Mouse (Mus musculus): Measurements from ENCODE around the gene Adig. TPM values are rescaled to one million over a fixed set of nuclear protein-coding genes. Genes with fewer than 3 reads are reported as not detected.

The Adig gene
- total and polyA plus RNA-seq, 2 experiments from 2014 or later: not detected

DNA sequence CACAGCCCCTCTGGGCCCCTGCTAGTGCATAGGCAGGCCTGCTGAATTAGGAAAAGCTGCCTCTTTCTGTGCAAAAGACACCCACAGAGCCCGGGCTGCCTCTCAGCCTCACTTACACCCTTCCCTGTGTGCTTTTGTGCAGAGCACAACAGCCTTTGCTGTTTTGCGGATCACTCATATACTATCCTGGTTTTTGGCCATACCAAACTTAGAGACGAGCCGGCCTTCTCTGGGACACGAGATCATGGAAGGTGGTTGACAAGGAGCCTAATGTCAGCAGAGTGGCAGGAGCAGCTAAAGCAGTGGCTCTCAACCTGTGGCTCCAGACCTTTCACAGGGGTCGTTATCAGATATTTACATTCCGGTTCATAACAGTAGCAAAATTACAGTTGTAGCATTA lies 814 bp downstream of the Adig start:
- Histone ChIP-seq H3K9me3 (ENCODE audit: low read length) (no peaks in the 10 kb centered on the region), H3K4me1 (ENCODE audit: insufficient read depth) (no peaks in the 10 kb centered on the region), H3K4me3 (ENCODE audit: low read depth, low read length) (no peak overlapping the region), H3K27ac (ENCODE audit: low read depth, low read length) (no peak overlapping the region), H3K36me3 (ENCODE audit: insufficient read depth) (peaks cover 11% of the 10 kb centered on the region), H3K27me3 (ENCODE audit: insufficient read depth, low read length) (no peaks in the 10 kb centered on the region), H3K4me2 (ENCODE audit: low read depth) (no peak overlapping the region), H3K9ac (no peak overlapping the region)
- ATAC-seq (no peak), DNase-seq (no peak)
- 81% methylated on average over 7 of the region's 7 CpGs for WGBS
- TF ChIP-seq CTCF (IDR thresholded peaks at IDR 0.05; ENCODE audit: low read depth): no peak

DNA sequence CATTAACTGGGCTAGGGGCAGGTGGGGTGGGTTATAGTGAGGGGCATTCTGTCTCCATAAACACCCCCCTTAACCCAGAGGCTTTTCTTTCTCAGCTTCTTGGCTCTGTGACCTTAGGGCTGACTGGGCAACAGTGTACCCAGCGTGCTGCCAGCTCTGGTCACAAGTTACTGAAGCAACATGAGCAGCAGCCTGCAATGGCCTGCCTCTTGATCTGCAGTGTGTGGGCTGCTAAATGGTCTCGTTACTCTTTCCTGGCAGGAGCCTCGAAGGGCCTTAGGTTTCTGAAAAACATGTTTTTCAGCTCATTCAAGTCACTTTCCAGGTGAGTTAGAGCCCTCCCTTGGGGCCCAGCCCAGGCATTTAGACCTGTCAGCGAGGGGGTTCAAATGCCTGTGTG lies 1.3 kb downstream of the Adig start:
- no peak overlapping the region for H3K4me3 ChIP-seq (ENCODE audit: low read depth, low read length)
- no peaks in the 10 kb centered on the region for H3K4me1 ChIP-seq (ENCODE audit: insufficient read depth)
- no peak for ATAC-seq
- H3K27ac ChIP-seq (ENCODE audit: low read depth, low read length): no peak overlapping the region
- H3K36me3 ChIP-seq (ENCODE audit: insufficient read depth): peaks cover 7% of the 10 kb centered on the region
- H3K9ac ChIP-seq: no peak overlapping the region
- no peak overlapping the region for H3K4me2 ChIP-seq (ENCODE audit: low read depth)
- H3K27me3 ChIP-seq (ENCODE audit: insufficient read depth, low read length): no peaks in the 10 kb centered on the region
- no peak for DNase-seq
- TF ChIP-seq CTCF (IDR thresholded peaks at IDR 0.05; ENCODE audit: low read depth): no peak
- WGBS: 66% methylated on average over 4 of the region's 4 CpGs
- H3K9me3 ChIP-seq (ENCODE audit: low read length): no peaks in the 10 kb centered on the region

DNA sequence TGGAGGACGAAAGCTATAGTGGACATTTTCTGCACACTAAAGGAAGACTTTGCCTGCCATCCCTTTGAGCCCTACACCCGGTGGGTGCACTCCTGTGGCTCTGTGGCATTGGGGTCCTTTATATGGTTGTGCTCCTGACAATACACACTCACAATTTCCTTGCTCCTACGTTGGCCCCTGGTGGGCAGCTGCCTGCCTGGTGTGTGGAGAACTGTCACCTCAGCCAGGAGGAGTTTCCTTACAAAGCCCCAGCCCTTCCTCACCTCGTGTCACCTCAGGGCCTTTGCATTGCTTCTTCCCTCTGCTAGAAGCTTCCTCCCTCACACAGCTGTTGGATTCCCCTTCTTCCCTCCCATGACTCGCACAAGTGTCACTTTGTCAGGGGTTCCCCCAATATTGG lies 4.1 kb downstream of the Adig start:
- Histone ChIP-seq H3K27ac (ENCODE audit: low read depth, low read length) (no peak overlapping the region), H3K4me3 (ENCODE audit: low read depth, low read length) (no peak overlapping the region), H3K27me3 (ENCODE audit: insufficient read depth, low read length) (no peaks in the 10 kb centered on the region), H3K4me1 (ENCODE audit: insufficient read depth) (no peaks in the 10 kb centered on the region), H3K36me3 (ENCODE audit: insufficient read depth) (no peaks in the 10 kb centered on the region), H3K9me3 (ENCODE audit: low read length) (no peaks in the 10 kb centered on the region), H3K4me2 (ENCODE audit: low read depth) (no peak overlapping the region), H3K9ac (no peak overlapping the region)
- WGBS: 80% methylated on average over 5 of the region's 5 CpGs
- ATAC-seq: no peak
- no peak for DNase-seq
- TF ChIP-seq CTCF (IDR thresholded peaks at IDR 0.05; ENCODE audit: low read depth): no peak

DNA sequence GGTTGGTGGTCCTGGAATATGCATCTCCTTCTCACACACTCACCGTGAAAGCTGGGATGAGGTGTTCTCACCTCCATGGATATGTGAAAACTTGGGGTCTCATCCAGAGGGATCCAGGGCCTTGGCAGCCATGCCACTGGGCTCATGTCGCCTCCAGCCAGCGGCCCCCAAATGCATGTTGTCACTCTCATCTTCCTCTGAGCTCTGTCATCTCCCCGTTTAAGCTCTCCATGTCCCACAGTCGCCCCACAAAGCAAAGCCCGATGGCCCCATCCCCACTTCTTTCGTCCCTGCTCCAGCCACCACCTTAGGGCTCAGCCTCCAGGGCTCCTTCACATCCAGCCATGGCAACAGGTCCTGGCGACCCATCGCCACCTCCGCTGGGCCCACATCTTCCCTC lies 4.6 kb downstream of the Adig start:
- Histone ChIP-seq H3K4me2 (ENCODE audit: low read depth) (no peak overlapping the region), H3K9ac (no peak overlapping the region), H3K27me3 (ENCODE audit: insufficient read depth, low read length) (no peaks in the 10 kb centered on the region), H3K4me3 (ENCODE audit: low read depth, low read length) (no peak overlapping the region), H3K36me3 (ENCODE audit: insufficient read depth) (no peaks in the 10 kb centered on the region), H3K9me3 (ENCODE audit: low read length) (no peaks in the 10 kb centered on the region), H3K27ac (ENCODE audit: low read depth, low read length) (no peak overlapping the region), H3K4me1 (ENCODE audit: insufficient read depth) (no peaks in the 10 kb centered on the region)
- ATAC-seq (no peak), DNase-seq (no peak)
- TF ChIP-seq CTCF (IDR thresholded peaks at IDR 0.05; ENCODE audit: low read depth): no peak
- 94% methylated on average over 10 of the region's 10 CpGs for WGBS

DNA sequence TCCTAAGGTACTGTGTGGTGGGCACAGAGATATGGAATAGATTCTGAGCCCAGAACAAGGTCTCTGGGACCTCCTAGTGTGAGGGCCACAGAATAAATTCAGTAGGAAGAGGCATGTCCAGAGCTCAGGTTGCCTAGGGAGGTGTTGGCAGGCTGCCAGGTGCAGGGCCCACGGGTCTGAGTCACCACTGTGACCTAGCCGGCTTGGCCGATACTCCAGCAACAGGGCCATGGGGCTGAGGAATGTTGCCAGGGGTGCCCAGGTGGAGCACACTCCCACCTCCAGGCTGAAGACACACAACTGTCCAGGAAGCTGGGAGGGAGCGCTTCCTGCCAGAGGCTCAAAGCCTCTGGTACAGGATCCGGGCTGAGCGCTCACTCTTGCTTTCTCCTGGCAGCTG lies 8.3 kb downstream of the Adig start:
- ATAC-seq: no peak
- WGBS: 74% methylated on average over 6 of the region's 6 CpGs

DNA sequence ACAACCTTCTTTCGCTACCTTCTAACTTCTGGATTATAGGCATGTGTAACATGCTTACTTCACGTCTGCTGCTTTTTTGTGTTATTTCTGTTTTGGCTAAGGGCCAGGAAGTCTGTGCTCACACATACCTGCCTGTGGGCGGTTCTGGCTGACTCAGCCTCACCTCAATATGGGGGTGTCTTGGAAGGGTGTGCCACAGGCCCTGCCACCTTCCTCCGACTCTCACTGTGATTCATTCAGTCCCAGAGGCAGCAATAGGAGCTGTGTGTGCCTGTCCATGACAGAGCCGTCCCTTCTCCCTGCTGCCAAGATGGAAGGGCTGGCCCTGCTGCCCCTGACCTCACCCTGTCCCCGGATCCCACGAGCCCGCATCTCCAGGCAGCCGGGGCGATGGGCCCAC lies 10.1 kb downstream of the Adig start, which contains the start of gene Arhgap40:
TSS of gene Arhgap40 (plus strand) at position 269 of the 400 bp plus-strand sequence.
- Histone ChIP-seq H3K4me2 (ENCODE audit: low read depth) (no peak within 1 kb of the TSS), H3K27me3 (ENCODE audit: insufficient read depth, low read length) (no peaks in the 10 kb centered on the region), H3K4me1 (ENCODE audit: insufficient read depth) (no peaks in the 10 kb centered on the region), H3K9ac (no peak within 1 kb of the TSS), H3K36me3 (ENCODE audit: insufficient read depth) (no peaks in the 10 kb centered on the region), H3K27ac (ENCODE audit: low read depth, low read length) (no peak within 1 kb of the TSS), H3K4me3 (ENCODE audit: low read depth, low read length) (no peak within 1 kb of the TSS), H3K9me3 (ENCODE audit: low read length) (no peaks in the 10 kb centered on the region)
- TF ChIP-seq CTCF (IDR thresholded peaks at IDR 0.05; ENCODE audit: low read depth): no peak
- DNase-seq: no peak
- whole genome bisulfite sequencing: 84% methylated on average over 10 of the region's 10 CpGs
- no peak for ATAC-seq

More for the DNA sequence above, 8.3 kb downstream of the Adig start:
- no peak overlapping the region for H3K9ac ChIP-seq
- no peak overlapping the region for H3K27ac ChIP-seq (ENCODE audit: low read depth, low read length)
- H3K4me3 ChIP-seq (ENCODE audit: low read depth, low read length): no peak overlapping the region
- no peaks in the 10 kb centered on the region for H3K4me1 ChIP-seq (ENCODE audit: insufficient read depth)
- TF ChIP-seq CTCF (IDR thresholded peaks at IDR 0.05; ENCODE audit: low read depth): no peak
- H3K9me3 ChIP-seq (ENCODE audit: low read length): no peaks in the 10 kb centered on the region
- no peaks in the 10 kb centered on the region for H3K36me3 ChIP-seq (ENCODE audit: insufficient read depth)
- H3K27me3 ChIP-seq (ENCODE audit: insufficient read depth, low read length): no peaks in the 10 kb centered on the region
- DNase-seq: no peak
- no peak overlapping the region for H3K4me2 ChIP-seq (ENCODE audit: low read depth)

DNA sequence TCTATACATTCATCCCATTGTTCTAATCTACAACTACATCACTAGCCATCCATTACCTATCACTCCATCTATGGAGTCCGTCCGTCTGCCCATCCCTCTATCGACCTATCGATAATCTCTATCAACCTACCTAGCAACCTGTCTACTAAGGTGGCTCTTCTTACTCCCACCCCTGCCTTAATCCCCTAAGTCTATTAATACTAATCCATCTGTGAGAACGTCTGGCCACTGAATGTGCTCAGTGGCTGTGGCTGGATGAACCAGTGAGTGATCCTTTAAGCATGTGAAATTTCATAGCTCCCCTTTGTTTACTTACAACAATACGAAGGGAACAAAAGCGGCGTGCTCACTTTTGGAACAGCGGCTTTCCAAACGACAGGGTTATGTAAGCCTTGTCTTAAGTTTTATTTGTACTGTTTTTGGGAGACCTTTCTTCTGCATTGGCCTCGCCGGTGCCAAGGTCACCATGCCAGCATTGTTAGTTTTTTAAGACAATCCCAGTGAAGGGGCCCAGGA lies 11.5 kb downstream of the Adig start:
- TF ChIP-seq CTCF (IDR thresholded peaks at IDR 0.05; ENCODE audit: low read depth): no peak
- no peaks in the 10 kb centered on the region for H3K27me3 ChIP-seq (ENCODE audit: insufficient read depth, low read length)
- no peak overlapping the region for H3K9ac ChIP-seq
- DNase-seq (no peak), ATAC-seq (no peak)
- H3K9me3 ChIP-seq (ENCODE audit: low read length): no peaks in the 10 kb centered on the region
- WGBS: 71% methylated on average over 12 of the region's 12 CpGs
- H3K4me1 ChIP-seq (ENCODE audit: insufficient read depth): no peaks in the 10 kb centered on the region
- no peaks in the 10 kb centered on the region for H3K36me3 ChIP-seq (ENCODE audit: insufficient read depth)
- no peak overlapping the region for H3K4me3 ChIP-seq (ENCODE audit: low read depth, low read length)
- H3K27ac ChIP-seq (ENCODE audit: low read depth, low read length): no peak overlapping the region
- no peak overlapping the region for H3K4me2 ChIP-seq (ENCODE audit: low read depth)
